Mouse (Mus musculus): ENCODE measurements around the gene Dnajb7. TPM values are rescaled to one million over a fixed set of nuclear protein-coding genes. Genes with fewer than 3 reads are reported as not detected.

Dnajb7 gene
- polyA plus RNA-seq, 1 experiment: not detected

DNA sequence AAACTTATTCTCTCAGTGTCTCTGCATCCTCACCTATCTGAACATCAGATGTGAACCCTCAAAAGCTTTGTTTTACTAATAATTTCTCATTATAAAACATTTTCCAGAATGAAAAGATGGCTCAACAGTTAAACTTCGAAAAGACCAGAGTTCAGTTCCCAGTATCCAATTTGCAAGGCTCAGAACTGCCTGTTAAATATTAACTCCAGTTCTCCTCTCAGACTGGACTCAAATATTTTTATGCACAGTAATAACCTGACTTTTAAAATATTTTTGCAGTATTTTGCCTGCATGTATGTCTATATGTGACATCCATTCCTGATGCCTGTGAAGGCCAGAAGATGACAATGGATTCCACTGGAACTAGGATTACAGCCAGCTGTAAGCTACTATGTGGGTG, 39.5 kb downstream of the Dnajb7 start:
- WGBS: 91% methylated on average over 1 of the region's 1 CpGs
- no peak for DNase-seq
- TF ChIP-seq CTCF (IDR thresholded peaks at IDR 0.05; ENCODE audit: insufficient read depth, low read length) (no peak), POLR2A (IDR thresholded peaks at IDR 0.05; ENCODE audit: borderline replicate concordance, extremely low read depth, low read depth, low read length) (no peak)
- no peak overlapping the region for H3K4me3 ChIP-seq (replicated peaks; ENCODE audit: extremely low read depth, low read depth, low read length)
- no peaks in the 10 kb centered on the region for H3K4me1 ChIP-seq (ENCODE audit: control insufficient read depth, insufficient read depth, low read length)

- 71% methylated on average over 4 of the region's 4 CpGs for WGBS
- TF ChIP-seq POLR2A (IDR thresholded peaks at IDR 0.05; ENCODE audit: borderline replicate concordance, extremely low read depth, low read depth, low read length): no peak
- no peak for TF ChIP-seq CTCF (IDR thresholded peaks at IDR 0.05; ENCODE audit: insufficient read depth, low read length)
- DNase-seq: no peak
- Histone ChIP-seq H3K4me3 (replicated peaks; ENCODE audit: extremely low read depth, low read depth, low read length) (no peak overlapping the region), H3K4me1 (ENCODE audit: control insufficient read depth, insufficient read depth, low read length) (no peaks in the 10 kb centered on the region; the same call in 1 of the 2 replicates)
Measured at GRCm38 (mm10) chr15:81366241-81366640, 41.9 kb downstream of the Dnajb7 start.

- DNase-seq: no peak
- H3K4me1 ChIP-seq (ENCODE audit: control insufficient read depth, insufficient read depth, low read length): peaks cover 3% of the 10 kb centered on the region; the same call in 1 of the 2 replicates
- no peak overlapping the region for H3K4me3 ChIP-seq (replicated peaks; ENCODE audit: extremely low read depth, low read depth, low read length)
- 75% methylated on average over 8 of the region's 8 CpGs for WGBS
- TF ChIP-seq POLR2A (IDR thresholded peaks at IDR 0.05; ENCODE audit: borderline replicate concordance, extremely low read depth, low read depth, low read length): no peak
- TF ChIP-seq CTCF (IDR thresholded peaks at IDR 0.05; ENCODE audit: insufficient read depth, low read length): no peak
Measured at GRCm38 (mm10) chr15:81365246-81365645, 42.9 kb downstream of the Dnajb7 start.

DNA sequence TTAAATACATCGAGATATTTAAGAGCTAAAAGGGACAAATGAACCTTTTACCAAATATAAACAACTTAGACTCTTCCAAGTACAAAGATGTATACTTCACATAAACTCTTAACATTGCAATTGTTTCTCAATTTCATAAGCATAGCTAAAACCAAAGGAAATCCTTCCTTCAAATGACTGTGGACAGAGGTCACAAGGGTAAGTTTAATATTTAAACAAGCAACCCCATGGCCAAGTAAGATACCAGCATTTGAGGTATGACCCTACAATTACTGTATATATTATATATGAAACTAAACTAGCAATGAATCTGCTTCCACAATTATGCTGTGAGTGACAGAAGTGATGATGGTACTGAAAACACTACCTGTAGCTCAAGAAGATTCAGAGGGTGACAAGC, 43.8 kb downstream of the Dnajb7 start:
- H3K4me1 ChIP-seq (ENCODE audit: control insufficient read depth, insufficient read depth, low read length): peaks cover 7% of the 10 kb centered on the region
- TF ChIP-seq CTCF (IDR thresholded peaks at IDR 0.05; ENCODE audit: insufficient read depth, low read length) (no peak), POLR2A (IDR thresholded peaks at IDR 0.05; ENCODE audit: borderline replicate concordance, extremely low read depth, low read depth, low read length) (no peak)
- WGBS: 69% methylated on average over 1 of the region's 1 CpGs
- no peak for DNase-seq
- no peak overlapping the region for H3K4me3 ChIP-seq (replicated peaks; ENCODE audit: extremely low read depth, low read depth, low read length)

DNA sequence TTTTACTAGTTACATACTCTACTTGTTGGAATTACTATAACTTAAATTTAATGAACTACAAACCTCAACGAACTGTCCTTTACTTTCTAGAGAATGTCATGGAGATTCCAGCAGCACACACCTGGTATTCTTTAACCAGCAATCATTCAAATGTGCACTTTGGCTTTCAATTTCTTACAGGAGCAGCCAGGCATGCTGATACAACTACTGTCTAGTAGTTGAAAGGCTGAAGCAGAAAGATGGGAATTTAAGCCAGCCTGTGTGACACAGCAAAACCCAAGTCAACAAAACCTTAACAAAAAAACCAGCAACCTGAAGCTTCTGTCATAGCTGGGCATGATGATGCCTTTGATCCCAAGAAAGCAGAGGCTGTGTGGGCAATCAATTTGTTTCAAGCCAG, 45.6 kb downstream of the Dnajb7 start:
- TF ChIP-seq CTCF (IDR thresholded peaks at IDR 0.05; ENCODE audit: insufficient read depth, low read length) (no peak), POLR2A (IDR thresholded peaks at IDR 0.05; ENCODE audit: borderline replicate concordance, extremely low read depth, low read depth, low read length) (no peak)
- no peak for DNase-seq
- 81% methylated on average over 1 of the region's 1 CpGs for WGBS
- peaks cover 9% of the 10 kb centered on the region for H3K4me1 ChIP-seq (ENCODE audit: control insufficient read depth, insufficient read depth, low read length)
- no peak overlapping the region for H3K4me3 ChIP-seq (replicated peaks; ENCODE audit: extremely low read depth, low read depth, low read length)

GRCm38 (mm10) chr15:81361417-81362015, 46.6 kb downstream of the Dnajb7 start:
- WGBS: 35% methylated on average over 10 of the region's 10 CpGs
- peaks cover 13% of the 10 kb centered on the region for H3K4me1 ChIP-seq (ENCODE audit: control insufficient read depth, insufficient read depth, low read length)
- H3K4me3 ChIP-seq (replicated peaks; ENCODE audit: extremely low read depth, low read depth, low read length): no peak overlapping the region
- TF ChIP-seq CTCF (IDR thresholded peaks at IDR 0.05; ENCODE audit: insufficient read depth, low read length) (no peak), POLR2A (IDR thresholded peaks at IDR 0.05; ENCODE audit: borderline replicate concordance, extremely low read depth, low read depth, low read length) (no peak)
- no peak for DNase-seq

DNA sequence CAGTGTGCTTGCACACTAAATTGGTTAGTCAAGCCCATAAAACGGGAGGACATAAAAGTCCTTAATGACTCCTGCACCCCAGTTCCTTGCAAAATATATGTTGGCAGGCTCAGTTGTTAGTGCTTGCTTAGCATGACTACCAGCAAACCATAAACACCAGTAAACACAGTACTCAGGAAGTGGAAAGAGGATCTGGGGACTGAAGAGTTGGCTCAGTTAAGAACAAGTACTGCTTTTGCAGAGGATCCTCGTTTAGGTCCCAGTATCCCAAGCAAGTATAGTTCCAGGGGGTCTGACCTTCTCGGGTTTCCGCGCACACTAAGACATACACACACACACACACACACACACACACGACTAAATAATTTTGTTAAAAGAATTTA, 47.1 kb downstream of the Dnajb7 start:
- TF ChIP-seq POLR2A (IDR thresholded peaks at IDR 0.05; ENCODE audit: borderline replicate concordance, extremely low read depth, low read depth, low read length) (no peak), CTCF (IDR thresholded peaks at IDR 0.05; ENCODE audit: insufficient read depth, low read length) (no peak)
- DNase-seq: no peak
- H3K4me1 ChIP-seq (ENCODE audit: control insufficient read depth, insufficient read depth, low read length): peaks cover 13% of the 10 kb centered on the region
- peak overlapping the region; percentile 26 for H3K4me3 ChIP-seq (replicated peaks; ENCODE audit: extremely low read depth, low read depth, low read length)
- 38% methylated on average over 6 of the region's 6 CpGs for WGBS

DNA sequence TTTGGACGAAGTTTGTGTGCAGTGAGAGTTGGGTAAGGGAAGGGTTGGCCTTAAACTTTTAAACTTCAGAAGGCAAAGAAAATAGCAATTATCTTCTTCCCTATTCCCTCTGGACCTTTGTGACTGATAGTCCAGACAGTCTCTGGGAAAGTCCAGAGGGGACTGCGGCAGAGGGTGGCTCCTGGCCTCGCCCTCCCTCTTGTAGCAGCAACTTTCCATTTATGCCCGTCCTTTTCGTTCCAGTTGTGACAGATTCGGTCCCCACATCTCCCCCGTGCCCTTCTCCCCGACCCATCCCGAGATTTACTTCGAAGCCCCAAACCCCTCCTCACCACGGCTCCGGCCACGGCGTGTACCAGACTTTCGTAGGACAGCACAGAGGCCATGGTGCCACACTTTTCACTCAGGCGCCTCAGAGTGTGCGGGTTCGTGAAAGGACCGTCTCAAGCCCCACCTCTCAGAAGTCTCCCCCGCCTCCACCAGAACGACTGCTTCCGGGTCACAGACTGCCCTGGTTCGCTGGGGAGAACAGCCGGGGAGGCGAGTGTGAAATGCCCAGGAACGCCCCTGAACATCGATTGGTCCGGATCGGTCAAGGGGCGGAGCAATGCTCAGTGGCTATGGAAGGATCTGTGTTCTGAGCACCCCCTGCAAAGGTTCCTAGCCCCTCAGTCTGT, 47.6 kb downstream of the Dnajb7 start, which contains the start of gene Slc25a17:
Gene Slc25a17 (minus strand): TSS at position 468 of the 677 bp plus-strand sequence.
- WGBS: 2% methylated on average over 30 of the region's 30 CpGs
- Histone ChIP-seq H3K4me1 (ENCODE audit: control insufficient read depth, insufficient read depth, low read length) (peaks cover 13% of the 10 kb centered on the region), H3K4me3 (replicated peaks; ENCODE audit: extremely low read depth, low read depth, low read length) (peak within 1 kb of the TSS; percentile 94)
- DNase-seq: peak; percentile 93
- TF ChIP-seq POLR2A (IDR thresholded peaks at IDR 0.05; ENCODE audit: borderline replicate concordance, extremely low read depth, low read depth, low read length): peak; percentile 77; the same call in 1 of the 2 replicates
- no peak for TF ChIP-seq CTCF (IDR thresholded peaks at IDR 0.05; ENCODE audit: insufficient read depth, low read length)

DNA sequence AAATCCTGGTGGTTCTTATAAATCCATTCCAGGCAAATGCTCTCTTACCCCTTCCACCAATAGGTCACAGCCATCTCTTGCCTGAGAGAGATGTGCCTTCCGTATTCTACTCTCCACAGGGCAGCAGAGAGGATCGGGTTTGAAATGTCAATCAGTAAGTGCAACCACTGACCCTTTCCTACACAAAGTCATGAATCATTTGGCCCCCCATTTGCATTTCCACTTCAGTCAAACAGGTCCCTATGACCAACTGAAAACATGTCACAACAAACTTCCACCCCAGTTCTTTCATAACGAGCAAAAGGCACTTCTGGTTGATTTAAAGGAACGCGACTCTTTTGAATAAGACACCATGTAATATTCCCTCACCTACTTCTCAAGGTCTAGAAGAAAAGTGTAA, 48.7 kb downstream of the Dnajb7 start:
- DNase-seq: no peak
- WGBS: 74% methylated on average over 5 of the region's 5 CpGs
- no peak for TF ChIP-seq POLR2A (IDR thresholded peaks at IDR 0.05; ENCODE audit: borderline replicate concordance, extremely low read depth, low read depth, low read length)
- TF ChIP-seq CTCF (IDR thresholded peaks at IDR 0.05; ENCODE audit: insufficient read depth, low read length): no peak
- H3K4me3 ChIP-seq (replicated peaks; ENCODE audit: extremely low read depth, low read depth, low read length): no peak overlapping the region
- peaks cover 13% of the 10 kb centered on the region for H3K4me1 ChIP-seq (ENCODE audit: control insufficient read depth, insufficient read depth, low read length)

DNA sequence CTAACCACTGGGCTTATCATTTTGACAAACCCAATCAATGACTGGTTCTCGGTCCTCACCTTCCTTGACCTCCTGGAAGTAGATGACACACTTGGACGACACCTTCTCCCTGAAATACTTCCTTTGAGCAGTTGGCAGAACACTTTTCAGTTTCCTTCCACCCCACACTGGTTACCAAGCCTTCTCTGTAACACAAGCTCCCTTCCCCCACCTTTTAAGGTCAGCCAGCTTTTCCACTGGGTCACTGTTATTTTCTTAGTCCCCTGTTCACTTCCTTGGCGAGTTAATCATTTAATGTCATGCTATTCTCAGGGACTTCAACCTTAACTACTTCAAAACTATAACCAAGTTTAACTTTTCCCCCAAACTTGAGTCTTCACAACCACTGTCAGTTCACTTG, 49.2 kb downstream of the Dnajb7 start:
- H3K4me1 ChIP-seq (ENCODE audit: control insufficient read depth, insufficient read depth, low read length): peaks cover 13% of the 10 kb centered on the region
- WGBS: 52% methylated on average over 3 of the region's 3 CpGs
- no peak for DNase-seq
- H3K4me3 ChIP-seq (replicated peaks; ENCODE audit: extremely low read depth, low read depth, low read length): no peak overlapping the region
- TF ChIP-seq POLR2A (IDR thresholded peaks at IDR 0.05; ENCODE audit: borderline replicate concordance, extremely low read depth, low read depth, low read length): no peak
- TF ChIP-seq CTCF (IDR thresholded peaks at IDR 0.05; ENCODE audit: insufficient read depth, low read length): no peak
